Mouse (Mus musculus) heart, adult 2 months (tissue): ENCODE results near the gene Zan. TPM values are rescaled to one million over a fixed set of nuclear protein-coding genes. Genes with fewer than 3 reads are reported as not detected.

Source experiments
- DNase-seq, 2 experiments: peaks; one replicate each; pipeline ENCODE4 v3.0.0; 2021
- H3K27ac ChIP-seq: fragments of 200-600 bp; 2 replicates; pipeline ENCODE4 v1.8.1; 2022
- H3K27me3 ChIP-seq: fragments of 200-500 bp; 2 replicates; pipeline ENCODE4 v1.6.1; 2012; ENCODE audit warnings: mild to moderate bottlenecking, low read length, inconsistent platforms, mixed read lengths; ENCODE audit not compliant: control insufficient read depth, insufficient read depth
- H3K36me3 ChIP-seq: fragments of 200-500 bp; 2 replicates; pipeline ENCODE4 v1.6.1; 2012; ENCODE audit warnings: low read length, inconsistent platforms; ENCODE audit not compliant: control insufficient read depth, insufficient read depth
- H3K4me1 ChIP-seq: fragments of 200-500 bp; 2 replicates; pipeline ENCODE4 v1.6.1; 2011; ENCODE audit warnings: low read length; ENCODE audit not compliant: control insufficient read depth, insufficient read depth
- H3K4me3 ChIP-seq: fragments of 200-600 bp; 2 replicates; pipeline ENCODE4 v1.8.1; 2022
- H3K79me2 ChIP-seq: fragments of 200-500 bp; replicated peaks from 2 replicates; pipeline ENCODE4 v1.6.1; 2012; ENCODE audit warnings: mild to moderate bottlenecking, inconsistent platforms, low read length, moderate library complexity, mixed read lengths; ENCODE audit not compliant: control insufficient read depth, insufficient read depth
- H3K9ac ChIP-seq: fragments of 200-500 bp; 2 replicates; pipeline ENCODE4 v1.6.1; 2012; ENCODE audit warnings: low read depth, mild to moderate bottlenecking, control low read depth, inconsistent platforms, low read length, mixed read lengths
- CTCF ChIP-seq: fragments of 200-600 bp; IDR thresholded peaks from 2 replicates; pipeline ENCODE4 v1.8.1; 2022; ENCODE audit warnings: antibody characterized with exemption, mild to moderate bottlenecking, moderate library complexity
- EP300 ChIP-seq: fragments of 200-500 bp; IDR thresholded peaks from 2 replicates; pipeline ENCODE4 v1.6.1; 2011; ENCODE audit warnings: low read depth, low read length, control low read depth; ENCODE audit not compliant: insufficient read depth
- POLR2A ChIP-seq: fragments of 200-500 bp; IDR thresholded peaks from 2 replicates; pipeline ENCODE4 v1.6.1; 2011; ENCODE audit warnings: mild to moderate bottlenecking, low read depth, low read length, control low read depth; ENCODE audit not compliant: insufficient read depth
- WGBS: fragments of 180-500 bp; shearing (Covaris S2); methylation state at CpG from one replicate; pipeline ENCODE4 v1.1.7; 2018; 5-methylcytosine and 5-hydroxymethylcytosine counted together
- intact Hi-C: fragments of 180-260 bp; cut with DNase I; formaldehyde crosslinking; loops from one replicate; pipeline ENCODE4 v1.15.1; 2025
- polyA plus RNA-seq: library from polyadenylated mRNA; depleted of rRNA; stranded (reverse); fragments of >200 nt; gene quantifications from 2 replicates; pipeline ENCODE4 v1.2.3, GENCODE M21; 2012
- total RNA-seq, 2 experiments: library from RNA; stranded (reverse); gene quantifications; 2 replicates each; pipeline ENCODE4 v1.2.3; 2021

The Zan gene
- total and polyA plus RNA-seq, 3 experiments, result 0.02 TPM; not detected in 2

- WGBS, result 83% methylated on average over 6 of the region's 6 CpGs
- H3K4me3 ChIP-seq, result no peak overlapping the region
- no peaks in the 10 kb centered on the region for H3K79me2 ChIP-seq
- intact Hi-C loops, result loop anchor here (5.0 to 10.0 kb wide), 4 partner anchors 167 to 651 kb away; partner anchors contain the start of genes Mepce, Zcwpw1 and Zfp113
- H3K36me3 ChIP-seq, result peaks cover 2% of the 10 kb centered on the region; the same call in 1 of the 2 replicates
- no peak overlapping the region for H3K27ac ChIP-seq
- H3K27me3 ChIP-seq, result no peaks in the 10 kb centered on the region
- no peak overlapping the region for H3K9ac ChIP-seq
- DNase-seq, result no peak
- TF ChIP-seq POLR2A (no peak), CTCF (no peak), EP300 (no peak)
- peaks cover 4% of the 10 kb centered on the region for H3K4me1 ChIP-seq
These were observed 27.2 kb upstream of the Zan start for GRCm38 (mm10) chr5:137504041-137504440.

- H3K36me3 ChIP-seq, result peaks cover 2% of the 10 kb centered on the region; the same call in 1 of the 2 replicates
- H3K79me2 ChIP-seq, result no peaks in the 10 kb centered on the region
- peak overlapping the region; percentile 85 for H3K27ac ChIP-seq
- TF ChIP-seq EP300, result 0 out of 2 replicates have a peak, but pooled peaks have one; percentile 59
- peak; percentile 55 for TF ChIP-seq POLR2A
- peak; percentile 100; the same call in 1 of the 2 replicates for TF ChIP-seq CTCF
- H3K4me1 ChIP-seq, result peaks cover 4% of the 10 kb centered on the region
- 0% methylated on average over 29 of the region's 30 CpGs for WGBS
- intact Hi-C loops, result loop anchor here (1.0 to 10.0 kb wide), 5 partner anchors 28 to 652 kb away; partner anchors contain the start of genes Mepce, Zcwpw1 and Zfp113
- no peak for DNase-seq
- H3K27me3 ChIP-seq, result no peaks in the 10 kb centered on the region
- peak overlapping the region; percentile 65 for H3K9ac ChIP-seq
- H3K4me3 ChIP-seq, result peak overlapping the region; percentile 74
These were observed 25.8 kb upstream of the Zan start for GRCm38 (mm10) chr5:137502667-137503110.

GRCm38 (mm10) chr5:137501709-137502666, 25.1 kb upstream of the Zan start, which contains the start of gene Pop7:
Gene Pop7 (minus strand): TSS chr5:137502518.
- TF ChIP-seq POLR2A, result peak; percentile 59
- TF ChIP-seq EP300, result 0 out of 2 replicates have a peak, but pooled peaks have one; percentile 26
- peak; percentile 94 for TF ChIP-seq CTCF
- peaks cover 4% of the 10 kb centered on the region for H3K4me1 ChIP-seq
- intact Hi-C loops, result loop anchor here (1.0 to 10.0 kb wide), 5 partner anchors 28 to 653 kb away; partner anchors contain the start of genes Mepce, Zcwpw1 and Zfp113
- H3K36me3 ChIP-seq, result peaks cover 2% of the 10 kb centered on the region; the same call in 1 of the 2 replicates
- DNase-seq, result peak; percentile 100
- 1% methylated on average over 64 of the region's 64 CpGs for WGBS
- H3K9ac ChIP-seq, result peak within 1 kb of the TSS; percentile 75
- H3K27ac ChIP-seq, result peak within 1 kb of the TSS; percentile 85
- peak within 1 kb of the TSS; percentile 74 for H3K4me3 ChIP-seq
- no peaks in the 10 kb centered on the region for H3K27me3 ChIP-seq
- H3K79me2 ChIP-seq, result no peaks in the 10 kb centered on the region

DNA sequence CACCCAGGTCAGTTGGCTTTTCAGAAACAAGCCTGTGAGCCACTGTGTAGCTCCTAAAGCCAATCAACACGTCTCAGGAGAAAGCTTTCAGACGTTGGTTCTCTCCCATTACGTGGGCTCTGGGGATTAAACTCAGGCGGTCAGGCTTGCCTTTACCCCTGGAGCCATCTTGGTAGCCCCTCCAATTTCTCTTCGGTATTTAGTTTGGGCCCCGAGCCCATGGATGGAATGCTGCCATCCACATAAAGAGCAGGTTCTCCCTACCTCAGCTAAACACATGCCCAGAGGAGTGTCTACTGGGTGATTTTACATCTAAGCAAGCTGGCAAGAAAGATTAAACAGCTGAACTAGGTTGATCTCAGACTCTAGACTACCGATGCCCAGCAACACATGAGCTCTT, 23.3 kb upstream of the Zan start:
- Histone ChIP-seq H3K36me3 (peaks cover 2% of the 10 kb centered on the region; the same call in 1 of the 2 replicates), H3K4me3 (no peak overlapping the region), H3K4me1 (peaks cover 4% of the 10 kb centered on the region), H3K9ac (no peak overlapping the region), H3K27ac (no peak overlapping the region), H3K27me3 (no peaks in the 10 kb centered on the region), H3K79me2 (no peaks in the 10 kb centered on the region)
- no peak for DNase-seq
- TF ChIP-seq CTCF (no peak), POLR2A (no peak), EP300 (no peak)
- intact Hi-C loops, result loop anchor here (5.0 to 10.0 kb wide), 4 partner anchors 163 to 655 kb away; partner anchors contain the start of genes Mepce, Zcwpw1 and Zfp113
- 88% methylated on average over 7 of the region's 7 CpGs for WGBS

GRCm38 (mm10) chr5:137493831-137494230, 17.0 kb upstream of the Zan start:
- Histone ChIP-seq H3K4me3 (no peak overlapping the region), H3K36me3 (no peaks in the 10 kb centered on the region), H3K27ac (no peak overlapping the region), H3K27me3 (no peaks in the 10 kb centered on the region), H3K4me1 (peaks cover 1% of the 10 kb centered on the region; the same call in 1 of the 2 replicates), H3K79me2 (no peaks in the 10 kb centered on the region), H3K9ac (no peak overlapping the region)
- 26% methylated on average over 13 of the region's 13 CpGs for WGBS
- TF ChIP-seq EP300, result no peak
- no peak for TF ChIP-seq CTCF
- TF ChIP-seq POLR2A, result no peak
- DNase-seq, result peak in 1 of 2 experiments; percentile 55
- intact Hi-C loops, result no loop called here
